Mouse (Mus musculus): ENCODE measurements around the gene Rbm25. TPM values are rescaled to one million over a fixed set of nuclear protein-coding genes. Genes with fewer than 3 reads are reported as not detected.
A peak's percentile ranks its signal among the peaks of the same experiment; 100 is the strongest.
"Not testable (repeated sequence)": the region's sequence is repeated elsewhere in the genome, so short reads cannot be mapped to it uniquely, and the experiment has no call there.

The Rbm25 gene
- polyA plus RNA-seq, 1 experiment from 2014 or later: 85.0 TPM

DNA sequence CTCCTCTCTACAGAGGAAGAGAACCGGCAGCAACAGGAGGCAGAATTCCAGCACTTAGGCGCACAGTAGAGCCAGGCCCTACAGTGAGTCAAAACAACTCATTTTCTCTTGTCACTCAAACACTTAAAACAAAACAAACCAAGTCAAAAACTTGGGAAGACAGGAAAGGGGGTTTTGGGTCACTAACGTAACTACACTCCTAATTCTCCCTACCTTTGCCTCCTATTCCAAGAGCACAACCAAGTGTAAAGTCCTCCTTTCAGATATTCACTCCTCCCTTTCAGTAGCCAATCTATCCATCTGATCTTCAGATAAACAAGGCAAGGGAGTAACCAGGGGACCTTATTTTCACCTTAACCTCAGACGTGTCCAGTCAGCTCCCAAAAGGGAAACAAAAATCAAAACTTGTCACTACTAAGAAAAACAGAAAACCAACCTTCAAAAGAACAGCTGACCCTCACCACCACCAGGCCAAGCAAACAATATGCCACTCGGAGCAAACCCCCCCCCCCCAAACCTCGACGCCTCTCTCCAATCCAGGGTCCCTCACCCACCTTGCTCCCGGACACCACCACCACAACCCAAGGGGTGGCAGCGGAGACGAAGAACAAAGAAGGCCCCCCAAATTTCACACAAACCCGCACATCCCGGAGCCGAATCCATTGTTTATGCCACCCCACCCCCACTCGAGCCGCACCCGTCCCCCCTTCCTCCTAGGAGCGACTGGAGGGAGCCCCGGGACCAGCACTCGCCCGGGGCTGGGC is 34.7 kb upstream of the Rbm25 start:
- Histone ChIP-seq H3K27ac (ENCODE audit: low read depth) (peak overlapping the region; percentile 99), H3K4me3 (ENCODE audit: low read depth, low read length) (peak overlapping the region; percentile 92), H3K4me2 (ENCODE audit: low read depth, low read length) (peak overlapping the region; percentile 93), H3K27me3 (ENCODE audit: insufficient read depth, low read length) (no peaks in the 10 kb centered on the region), H3K36me3 (replicated peaks; ENCODE audit: insufficient read depth, low read length) (peaks cover 24% of the 10 kb centered on the region; the same call in 1 of the 2 replicates), H3K4me1 (ENCODE audit: insufficient read depth) (peaks cover 26% of the 10 kb centered on the region), H3K9me3 (ENCODE audit: low read length) (no peaks in the 10 kb centered on the region), H3K9ac (replicated peaks) (peak overlapping the region; percentile 98)
- no peak for TF ChIP-seq CTCF (IDR thresholded peaks at IDR 0.05; ENCODE audit: low read depth)
- no peak; the same call in 1 of the 2 replicates for TF ChIP-seq EP300 (IDR thresholded peaks at IDR 0.05; ENCODE audit: low read depth)
- no peak; the same call in 1 of the 2 replicates for ATAC-seq
- WGBS (ENCODE audit: insufficient replicate concordance): 7% methylated on average over 19 of the region's 20 CpGs
- DNase-seq: no peak

DNA sequence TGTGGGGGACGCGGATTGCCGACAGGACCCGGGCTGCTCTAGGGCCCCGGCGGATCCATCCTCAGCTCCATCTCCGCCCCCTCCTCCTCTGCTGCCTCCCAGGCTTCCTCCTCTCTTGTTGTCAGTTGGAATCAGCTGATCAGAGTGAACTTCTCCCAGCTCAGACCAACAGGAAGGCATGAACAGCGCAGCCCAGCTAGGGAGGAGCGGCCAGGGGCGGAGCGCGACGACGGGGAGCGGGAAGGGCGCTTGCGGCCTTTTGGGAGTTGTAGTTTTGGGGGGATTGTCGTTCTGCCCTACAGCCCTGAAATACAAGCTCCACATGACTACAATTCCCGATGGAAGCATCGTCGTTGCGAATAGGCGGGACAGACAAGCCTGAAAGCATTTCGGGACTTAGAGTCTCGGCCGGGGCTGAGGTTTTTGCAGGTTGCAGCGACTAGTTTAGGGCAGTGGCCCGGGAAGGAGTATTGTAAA is 34.0 kb upstream of the Rbm25 start, which contains the start of gene Zfyve1:
Gene Zfyve1, minus strand, starts transcription at position 198 of the 477 bp plus-strand sequence.
- WGBS (ENCODE audit: insufficient replicate concordance): 1% methylated on average over 28 of the region's 28 CpGs
- peak within 1 kb of the TSS; percentile 98 for H3K9ac ChIP-seq (replicated peaks)

GRCm38 (mm10) chr12:83597881-83598280 is 33.2 kb upstream of the Rbm25 start:
- TF ChIP-seq EP300 (IDR thresholded peaks at IDR 0.05; ENCODE audit: low read depth) (no peak), CTCF (IDR thresholded peaks at IDR 0.05; ENCODE audit: low read depth) (no peak)
- 72% methylated on average over 2 of the region's 2 CpGs for WGBS (ENCODE audit: insufficient replicate concordance)

More for the DNA sequence above, 34.0 kb upstream of the Rbm25 start, which contains the start of gene Zfyve1:
- ATAC-seq (peak; percentile 97), DNase-seq (peak; percentile 93)
- peaks cover 24% of the 10 kb centered on the region; the same call in 1 of the 2 replicates for H3K36me3 ChIP-seq (replicated peaks; ENCODE audit: insufficient read depth, low read length)
- peaks cover 26% of the 10 kb centered on the region for H3K4me1 ChIP-seq (ENCODE audit: insufficient read depth)
- peak within 1 kb of the TSS; percentile 99 for H3K27ac ChIP-seq (ENCODE audit: low read depth)
- H3K9me3 ChIP-seq (ENCODE audit: low read length): no peaks in the 10 kb centered on the region
- peak within 1 kb of the TSS; percentile 92 for H3K4me3 ChIP-seq (ENCODE audit: low read depth, low read length)
- H3K4me2 ChIP-seq (ENCODE audit: low read depth, low read length): peak within 1 kb of the TSS; percentile 93
- H3K27me3 ChIP-seq (ENCODE audit: insufficient read depth, low read length): no peaks in the 10 kb centered on the region
- TF ChIP-seq EP300 (IDR thresholded peaks at IDR 0.05; ENCODE audit: low read depth): no peak; the same call in 1 of the 2 replicates
- no peak for TF ChIP-seq CTCF (IDR thresholded peaks at IDR 0.05; ENCODE audit: low read depth)

DNA sequence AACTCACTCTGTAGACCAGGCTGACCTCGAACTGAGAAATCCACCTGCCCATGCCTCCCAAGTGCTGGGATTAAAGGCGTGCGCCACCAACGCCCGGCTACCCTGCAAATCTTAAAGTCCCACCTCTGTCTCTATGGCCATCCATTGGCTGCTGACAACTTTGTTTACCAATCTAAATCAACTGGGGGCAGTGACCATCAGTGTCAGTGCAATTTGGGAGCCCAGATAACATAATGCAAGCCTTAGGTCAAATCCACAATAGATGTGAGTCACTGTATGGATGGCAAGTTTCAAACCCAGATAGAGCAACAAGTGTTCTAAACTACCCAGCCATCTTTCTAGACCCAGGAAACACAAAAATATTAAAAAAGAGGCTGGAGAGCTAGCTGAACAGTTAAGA is 28.8 kb upstream of the Rbm25 start:
- 71% methylated on average over 5 of the region's 5 CpGs for WGBS (ENCODE audit: insufficient replicate concordance)
- no peak overlapping the region for H3K4me2 ChIP-seq (ENCODE audit: low read depth, low read length)

More at GRCm38 (mm10) chr12:83597881-83598280, 33.2 kb upstream of the Rbm25 start:
- Histone ChIP-seq H3K9me3 (ENCODE audit: low read length) (no peaks in the 10 kb centered on the region), H3K9ac (replicated peaks) (no peak overlapping the region), H3K4me1 (ENCODE audit: insufficient read depth) (peaks cover 22% of the 10 kb centered on the region), H3K27ac (ENCODE audit: low read depth) (no peak overlapping the region), H3K4me2 (ENCODE audit: low read depth, low read length) (no peak overlapping the region), H3K27me3 (ENCODE audit: insufficient read depth, low read length) (no peaks in the 10 kb centered on the region), H3K36me3 (replicated peaks; ENCODE audit: insufficient read depth, low read length) (peaks cover 20% of the 10 kb centered on the region; the same call in 1 of the 2 replicates), H3K4me3 (ENCODE audit: low read depth, low read length) (no peak overlapping the region)
- DNase-seq (no peak), ATAC-seq (no peak)

GRCm38 (mm10) chr12:83606411-83606810 is 24.6 kb upstream of the Rbm25 start:
- not testable (repeated sequence) for H3K36me3 ChIP-seq (replicated peaks; ENCODE audit: insufficient read depth, low read length); H3K4me2 ChIP-seq (ENCODE audit: low read depth, low read length); H3K4me3 ChIP-seq (ENCODE audit: low read depth, low read length); H3K9me3 ChIP-seq (ENCODE audit: low read length); ATAC-seq; H3K27me3 ChIP-seq (ENCODE audit: insufficient read depth, low read length); H3K27ac ChIP-seq (ENCODE audit: low read depth); DNase-seq; H3K4me1 ChIP-seq (ENCODE audit: insufficient read depth); H3K9ac ChIP-seq (replicated peaks)
- WGBS (ENCODE audit: insufficient replicate concordance): 79% methylated on average over 2 of the region's 2 CpGs

More for the DNA sequence above, 28.8 kb upstream of the Rbm25 start:
- ATAC-seq: peak; percentile 55; the same call in 1 of the 2 replicates
- Histone ChIP-seq H3K9me3 (ENCODE audit: low read length) (no peaks in the 10 kb centered on the region), H3K27me3 (ENCODE audit: insufficient read depth, low read length) (no peaks in the 10 kb centered on the region), H3K4me1 (ENCODE audit: insufficient read depth) (no peaks in the 10 kb centered on the region), H3K4me3 (ENCODE audit: low read depth, low read length) (no peak overlapping the region), H3K9ac (replicated peaks) (no peak overlapping the region), H3K36me3 (replicated peaks; ENCODE audit: insufficient read depth, low read length) (no peaks in the 10 kb centered on the region), H3K27ac (ENCODE audit: low read depth) (no peak overlapping the region)
- DNase-seq: no peak
- TF ChIP-seq EP300 (IDR thresholded peaks at IDR 0.05; ENCODE audit: low read depth): no peak
- TF ChIP-seq CTCF (IDR thresholded peaks at IDR 0.05; ENCODE audit: low read depth): no peak

GRCm38 (mm10) chr12:83617261-83617660 is 13.8 kb upstream of the Rbm25 start:
- WGBS (ENCODE audit: insufficient replicate concordance): 65% methylated on average over 5 of the region's 5 CpGs
- Histone ChIP-seq H3K27ac (ENCODE audit: low read depth) (0 out of 2 replicates have a peak overlapping the region, but pooled peaks have one; percentile 44), H3K9ac (replicated peaks) (no peak overlapping the region), H3K9me3 (ENCODE audit: low read length) (no peaks in the 10 kb centered on the region), H3K4me1 (ENCODE audit: insufficient read depth) (no peaks in the 10 kb centered on the region; the same call in 1 of the 2 replicates), H3K36me3 (replicated peaks; ENCODE audit: insufficient read depth, low read length) (no peaks in the 10 kb centered on the region), H3K4me2 (ENCODE audit: low read depth, low read length) (no peak overlapping the region), H3K27me3 (ENCODE audit: insufficient read depth, low read length) (no peaks in the 10 kb centered on the region), H3K4me3 (ENCODE audit: low read depth, low read length) (no peak overlapping the region)
- TF ChIP-seq CTCF (IDR thresholded peaks at IDR 0.05; ENCODE audit: low read depth): no peak
- peak; percentile 67; the same call in 1 of the 2 replicates for ATAC-seq
- DNase-seq: peak; percentile 28
